Mouse (Mus musculus): ENCODE results near the gene Actb.

DNA sequence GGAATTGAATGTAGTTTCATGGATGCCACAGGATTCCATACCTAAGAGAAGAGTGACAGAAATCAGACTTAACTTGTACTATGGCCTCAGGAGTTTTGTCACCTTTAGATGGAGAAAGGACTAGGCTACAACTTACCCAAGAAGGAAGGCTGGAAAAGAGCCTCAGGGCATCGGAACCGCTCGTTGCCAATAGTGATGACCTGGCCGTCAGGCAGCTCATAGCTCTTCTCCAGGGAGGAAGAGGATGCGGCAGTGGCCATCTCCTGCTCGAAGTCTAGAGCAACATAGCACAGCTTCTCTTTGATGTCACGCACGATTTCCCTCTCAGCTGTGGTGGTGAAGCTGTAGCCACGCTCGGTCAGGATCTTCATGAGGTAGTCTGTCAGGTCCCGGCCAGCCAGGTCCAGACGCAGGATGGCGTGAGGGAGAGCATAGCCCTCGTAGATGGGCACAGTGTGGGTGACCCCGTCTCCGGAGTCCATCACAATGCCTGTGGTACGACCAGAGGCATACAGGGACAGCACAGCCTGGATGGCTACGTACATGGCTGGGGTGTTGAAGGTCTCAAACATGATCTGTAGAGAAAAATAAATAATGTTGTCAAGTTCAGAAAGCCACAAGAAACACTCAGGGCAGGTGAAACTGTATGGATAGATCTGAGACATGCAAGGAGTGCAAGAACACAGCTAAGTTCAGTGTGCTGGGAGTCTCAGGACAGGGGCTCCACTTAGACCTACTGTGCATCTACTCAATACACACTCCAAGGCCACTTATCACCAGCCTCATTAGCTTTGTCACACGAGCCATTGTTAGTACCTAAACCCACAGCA is 2.1 kb downstream of the Actb start:
- no peak for TF ChIP-seq EP300 (IDR thresholded peaks at IDR 0.05; ENCODE audit: insufficient read depth, low read depth, low read length)
- no peak for TF ChIP-seq CTCF (IDR thresholded peaks at IDR 0.05; ENCODE audit: low read depth, low read length)
- no peak for TF ChIP-seq POLR2A (IDR thresholded peaks at IDR 0.05; ENCODE audit: insufficient read depth, low read length)
